Mouse (Mus musculus): ENCODE results near the gene Klhl41.

Gene Klhl41

GRCm38 (mm10) chr2:69669853-69670252 is at the start of gene Klhl41:
Gene Klhl41 (plus strand): TSS chr2:69670120.
- in situ Hi-C loops (cut with MboI, MseI) = no loop called here

- in situ Hi-C loops (cut with MboI, MseI) = no loop called here
Observed at GRCm38 (mm10) chr2:69629215-69629614, 40.7 kb upstream of the Klhl41 start.

- in situ Hi-C loops (cut with MboI, MseI) = loop anchor here in 1 of 2 experiments (10.0 kb wide), 1 partner anchor 155 kb away; the partner anchor contains the start of genes Ccdc173 and Phospho2
Observed at GRCm38 (mm10) chr2:69629914-69630313, 40.0 kb upstream of the Klhl41 start.

DNA sequence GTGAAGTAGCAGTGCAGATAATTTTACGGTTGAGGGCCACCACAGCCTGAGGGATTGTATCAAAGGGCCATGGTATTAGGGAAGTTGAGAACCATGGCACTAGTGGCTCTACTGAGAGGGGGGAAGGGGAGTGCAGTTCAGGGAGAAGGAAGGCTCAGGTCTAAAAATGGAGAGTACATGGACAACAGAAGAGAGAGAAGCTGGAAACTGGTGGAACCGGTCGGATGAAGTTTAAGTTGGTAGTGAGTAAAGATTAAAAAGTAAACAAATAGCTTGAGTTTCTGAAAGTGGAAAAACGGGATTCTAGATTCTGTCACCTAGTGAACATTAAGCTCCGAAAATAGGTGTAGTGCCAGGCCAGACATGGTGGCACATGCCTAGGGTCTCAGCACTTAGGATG is 39.1 kb upstream of the Klhl41 start:
- in situ Hi-C loops (cut with MboI, MseI) = loop anchor here in 1 of 2 experiments (10.0 kb wide), 1 partner anchor 154 kb away; the partner anchor contains the start of genes Ccdc173 and Phospho2

DNA sequence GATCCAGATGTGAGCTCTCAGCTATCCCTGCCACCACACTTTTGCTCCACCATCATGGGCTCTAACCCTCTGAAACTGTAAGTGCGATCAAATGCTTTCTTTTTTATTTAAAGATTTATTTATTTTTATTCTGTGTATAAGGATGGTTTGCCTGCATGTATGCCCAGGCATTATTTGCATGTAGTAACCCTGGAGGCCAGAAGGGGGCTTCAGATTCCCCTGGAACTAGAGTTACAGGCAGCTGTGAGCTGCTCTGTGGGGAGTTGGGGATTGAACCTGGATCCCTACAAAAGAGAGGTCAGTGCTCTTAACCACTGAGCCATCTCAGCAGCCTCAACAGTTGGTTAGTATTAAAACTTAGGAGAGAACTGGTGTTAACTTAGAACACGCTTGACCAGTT is 38.5 kb upstream of the Klhl41 start:
- in situ Hi-C loops (cut with MboI, MseI) = loop anchor here in 1 of 2 experiments (10.0 kb wide), 1 partner anchor 153 kb away; the partner anchor contains the start of genes Ccdc173 and Phospho2

DNA sequence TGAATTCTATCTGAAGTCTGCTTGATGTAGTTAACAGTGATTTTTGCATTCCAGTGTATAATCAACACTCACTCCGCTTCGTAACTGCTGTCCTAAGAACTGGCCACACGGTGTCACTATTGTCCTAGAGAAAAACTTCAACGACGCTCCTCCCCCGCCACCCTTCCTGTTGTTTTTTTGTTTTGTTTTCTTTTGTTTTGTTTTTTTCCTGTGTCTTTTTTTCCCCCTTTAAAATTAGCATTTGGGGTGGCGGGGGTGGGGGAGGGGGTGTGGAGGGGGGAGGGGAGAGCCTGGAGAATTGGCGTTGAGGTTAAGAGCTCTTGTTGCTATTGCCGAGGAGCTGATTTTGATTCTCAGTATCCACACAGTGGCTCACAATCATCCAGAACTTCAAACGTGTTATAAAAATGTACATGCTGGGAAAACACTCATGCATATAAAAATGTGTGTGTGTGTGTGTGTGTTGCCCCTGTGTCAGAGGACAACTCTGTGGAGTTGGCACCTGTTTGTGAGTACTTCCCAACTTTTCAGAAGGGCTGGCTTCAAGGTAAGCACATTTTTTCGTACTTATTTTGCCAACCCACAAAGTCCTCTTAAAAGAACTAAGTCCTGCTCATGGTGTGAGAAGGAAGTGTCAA is 34.7 kb upstream of the Klhl41 start:
- in situ Hi-C loops (cut with MboI, MseI) = loop anchor here (5.0 to 10.0 kb wide), 2 partner anchors 42 to 150 kb away; partner anchors contain the start of genes Ccdc173 (in 1 of the 2) and Phospho2 (in 1 of the 2)

DNA sequence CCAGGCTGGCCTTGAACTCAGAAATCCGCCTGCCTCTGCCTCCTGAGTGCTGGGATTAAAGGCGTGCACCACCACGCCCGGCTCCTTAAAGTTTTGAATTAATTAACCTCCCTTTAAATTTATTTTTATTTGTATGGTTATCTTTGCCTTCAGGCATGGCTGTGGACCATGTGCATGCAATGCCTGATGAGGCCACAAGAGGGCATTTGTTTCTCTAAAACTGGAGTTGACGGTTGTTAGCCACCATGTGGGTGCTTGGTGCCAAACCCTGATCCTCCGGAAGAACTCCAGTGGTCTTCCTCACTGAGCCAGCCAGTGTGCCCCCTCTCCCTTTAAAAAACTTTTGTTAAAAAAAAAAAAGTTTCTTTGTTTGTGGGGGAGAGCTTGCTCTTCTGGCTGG is 34.1 kb upstream of the Klhl41 start:
- in situ Hi-C loops (cut with MboI, MseI) = loop anchor here (5.0 to 10.0 kb wide), 2 partner anchors 41 to 149 kb away; partner anchors contain the start of genes Ccdc173 (in 1 of the 2) and Phospho2 (in 1 of the 2)

GRCm38 (mm10) chr2:69637989-69638388 is 31.9 kb upstream of the Klhl41 start:
- in situ Hi-C loops (cut with MboI, MseI) = loop anchor here (5.0 to 10.0 kb wide), 2 partner anchors 39 to 147 kb away; partner anchors contain the start of genes Ccdc173 (in 1 of the 2) and Phospho2 (in 1 of the 2)

DNA sequence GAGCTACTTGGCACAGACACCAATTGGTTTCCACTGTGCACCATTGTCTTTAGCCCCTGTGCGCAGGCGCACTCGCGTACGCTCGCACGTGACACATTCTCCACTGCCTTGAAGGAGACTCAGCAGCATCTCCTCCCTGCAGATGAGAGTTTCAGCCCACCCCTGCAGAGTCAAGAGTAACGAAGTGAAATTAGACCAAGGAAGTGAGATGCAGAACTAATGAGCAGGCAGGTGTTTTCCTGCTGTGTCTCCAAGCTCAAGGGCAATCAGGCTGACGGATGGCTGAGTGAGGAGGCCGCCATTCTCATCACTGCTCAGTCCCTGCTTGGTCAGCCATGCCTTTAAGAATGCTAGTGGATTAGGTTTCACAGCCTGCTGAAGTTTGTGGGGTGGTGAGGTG is 29.8 kb upstream of the Klhl41 start:
- in situ Hi-C loops (cut with MboI, MseI) = no loop called here

- in situ Hi-C loops (cut with MboI, MseI) = no loop called here
Observed at GRCm38 (mm10) chr2:69644968-69645617, 24.8 kb upstream of the Klhl41 start.

DNA sequence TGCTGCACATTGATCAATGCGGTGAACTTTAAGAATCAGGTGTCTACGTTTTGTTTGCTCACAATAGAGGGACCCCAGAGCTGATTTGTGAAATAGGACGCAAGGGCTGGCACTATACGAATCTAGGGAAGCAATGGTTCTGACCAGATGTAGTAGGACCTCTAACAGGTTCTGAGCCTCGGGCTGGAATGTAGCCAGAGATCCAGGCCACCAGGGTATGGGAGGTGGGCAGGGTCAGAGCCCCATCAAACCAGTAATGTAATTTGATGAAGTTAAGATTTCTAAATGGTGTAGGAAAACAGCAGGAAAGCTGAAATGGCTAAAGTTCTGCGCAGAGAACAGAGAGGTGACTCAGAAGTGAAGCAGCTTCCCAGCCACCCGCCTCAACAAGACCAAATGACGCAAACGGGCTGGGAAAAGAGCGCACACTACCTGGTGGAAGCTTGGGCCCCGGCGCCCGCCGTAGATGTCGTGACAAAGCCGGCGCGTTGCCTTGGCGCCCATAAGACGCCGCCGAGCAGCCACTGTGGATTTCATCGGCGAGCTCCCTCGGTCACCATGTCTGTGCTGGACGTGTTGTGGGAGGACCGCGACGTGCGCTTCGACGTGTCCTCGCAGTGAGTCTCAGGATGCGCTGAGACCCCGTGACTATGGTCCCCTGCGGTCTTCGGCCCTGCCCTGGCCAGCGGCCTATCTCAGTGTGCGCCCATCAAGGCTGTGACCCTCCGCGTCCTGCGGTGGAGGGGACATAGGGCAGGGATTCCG is 23.0 kb upstream of the Klhl41 start, which contains the start of gene Bbs5:
TSS of gene Bbs5 (plus strand) at position 446 of the 765 bp plus-strand sequence.
- in situ Hi-C loops (cut with MboI, MseI) = no loop called here

GRCm38 (mm10) chr2:69649716-69650115 is 20.2 kb upstream of the Klhl41 start:
- in situ Hi-C loops (cut with MboI, MseI) = no loop called here

GRCm38 (mm10) chr2:69659326-69659725 is 10.6 kb upstream of the Klhl41 start:
- in situ Hi-C loops (cut with MboI, MseI) = no loop called here

- in situ Hi-C loops (cut with MboI, MseI) = no loop called here
Observed at GRCm38 (mm10) chr2:69663827-69664476, 6.0 kb upstream of the Klhl41 start.

GRCm38 (mm10) chr2:69667656-69668055 is 2.3 kb upstream of the Klhl41 start:
- in situ Hi-C loops (cut with MboI, MseI) = no loop called here

DNA sequence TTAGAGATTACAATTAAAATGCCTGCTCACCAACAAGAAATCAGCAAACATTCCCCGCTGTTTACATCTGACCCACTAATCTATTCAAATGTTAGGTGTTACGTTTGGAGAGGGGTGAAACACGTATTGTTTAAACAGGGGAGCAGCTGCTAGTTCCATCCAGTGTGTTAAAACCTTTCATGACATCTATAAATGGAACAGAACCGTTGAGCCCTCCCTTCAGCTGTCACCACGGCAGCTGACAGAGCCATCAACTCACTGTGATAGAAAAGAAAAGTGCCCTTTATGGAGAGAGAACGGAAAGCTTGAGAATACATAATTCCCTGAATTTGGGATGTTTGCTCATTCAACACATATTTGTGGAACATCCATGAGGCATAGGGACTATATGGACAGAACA is 1.5 kb upstream of the Klhl41 start:
- in situ Hi-C loops (cut with MboI, MseI) = no loop called here

DNA sequence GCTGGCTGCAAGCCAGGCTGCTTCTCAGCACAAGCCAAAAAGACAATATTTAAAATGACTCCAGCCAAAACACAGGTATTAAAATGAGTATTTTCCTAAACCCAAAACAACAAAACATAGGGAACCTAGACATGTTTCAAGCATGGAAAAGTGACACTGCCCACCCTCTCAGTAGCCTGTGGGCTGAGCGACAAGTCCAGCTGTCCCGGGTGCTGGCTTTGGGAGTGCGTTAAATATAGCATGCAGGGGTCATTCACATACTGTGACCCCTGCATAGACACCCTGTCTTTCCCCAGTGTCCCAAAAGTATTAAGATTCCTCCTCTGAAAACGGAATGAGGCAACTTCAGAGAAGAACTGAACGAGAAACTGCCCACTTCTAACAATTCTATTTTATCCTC is 3.8 kb downstream of the Klhl41 start:
- in situ Hi-C loops (cut with MboI, MseI) = no loop called here

DNA sequence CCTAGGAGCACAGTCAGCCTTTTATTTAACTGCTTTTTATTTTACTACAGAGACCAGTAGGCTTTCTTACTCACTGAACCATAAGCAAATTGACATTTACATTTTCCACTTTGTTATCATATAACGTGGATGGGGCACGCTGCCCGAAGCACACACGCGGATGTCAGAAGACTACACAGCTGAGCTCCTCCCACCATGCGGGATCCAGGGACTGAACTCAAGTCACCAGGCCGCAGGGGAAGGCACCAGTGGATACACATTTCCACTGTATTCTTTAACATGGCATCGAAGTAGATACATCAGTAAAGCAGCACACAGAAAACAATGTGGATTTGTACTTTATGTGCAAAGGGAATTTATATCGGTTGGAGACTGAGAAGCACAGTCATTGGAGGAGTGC is 5.3 kb downstream of the Klhl41 start:
- in situ Hi-C loops (cut with MboI, MseI) = loop anchor here in 1 of 2 experiments (5.0 kb wide), 1 partner anchor 38 kb away; no protein-coding TSS in a partner anchor

GRCm38 (mm10) chr2:69676713-69677112 is 6.8 kb downstream of the Klhl41 start:
- in situ Hi-C loops (cut with MboI, MseI) = loop anchor here in 1 of 2 experiments (5.0 kb wide), 1 partner anchor 39 kb away; no protein-coding TSS in a partner anchor

DNA sequence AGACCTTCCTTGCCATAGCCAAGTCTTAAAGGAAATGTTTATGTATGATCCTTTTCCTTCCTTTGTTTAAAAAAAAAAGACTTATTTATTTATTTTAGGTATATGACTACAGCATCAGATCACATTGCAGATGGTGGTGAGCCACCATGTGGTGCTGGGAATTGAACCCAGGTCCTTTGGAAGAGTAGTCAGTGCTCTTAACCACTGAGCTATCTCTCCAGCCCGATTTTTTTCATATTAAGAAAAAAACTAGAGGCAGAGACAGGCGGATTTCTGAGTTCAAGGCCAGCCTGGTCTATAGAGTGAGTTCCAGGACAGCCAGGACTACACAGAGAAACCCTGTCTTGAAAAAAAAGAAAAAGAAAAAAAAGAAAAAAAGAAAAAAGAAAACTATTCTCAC is 7.3 kb downstream of the Klhl41 start:
- in situ Hi-C loops (cut with MboI, MseI) = loop anchor here in 1 of 2 experiments (5.0 kb wide), 1 partner anchor 40 kb away; no protein-coding TSS in a partner anchor

GRCm38 (mm10) chr2:69679990-69680389 is 10.1 kb downstream of the Klhl41 start:
- in situ Hi-C loops (cut with MboI, MseI) = loop anchor here in 1 of 2 experiments (5.0 kb wide), 1 partner anchor 43 kb away; no protein-coding TSS in a partner anchor

Data from T-helper 17 cell (primary cell).